ENCODE assay signal across 19 mouse cellular contexts in the genomic region with DNA sequence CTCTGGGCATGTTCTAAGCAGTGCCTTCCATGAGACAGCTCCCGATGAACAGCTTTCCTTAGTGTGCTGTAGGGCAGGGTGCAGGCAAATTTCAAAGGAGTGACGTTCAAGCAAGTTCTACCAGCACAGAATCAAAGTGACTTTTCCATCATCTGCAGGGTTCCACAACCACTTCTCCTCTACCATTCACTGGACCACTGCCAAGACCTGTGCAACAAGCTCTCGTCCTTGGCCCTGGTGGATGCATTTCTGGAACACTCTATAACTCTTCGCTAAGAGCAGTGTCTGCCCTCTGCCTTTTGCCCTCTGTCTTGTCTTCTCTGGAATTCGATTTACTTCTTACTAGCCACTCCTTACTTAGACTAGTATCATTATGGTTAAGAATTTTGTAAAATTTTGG.
"Had no signal": no experiment of that assay in that cellular context is flagged by ENCODE, and none has a peak within 500 bp of the region (broad histone marks: within the 10 kb centered on the region; RNA-seq: fewer than 3 reads in every experiment).

No protein-coding gene starts in this region.

- DNase-seq: kidney, adult 8-10 months; kidney, postnatal 10 days; kidney, postnatal 36 days; left cerebral cortex, postnatal 4 days; liver, postnatal 0 days; lung, embryonic 14.5 days; midbrain, embryonic 14.5 days; right cerebral cortex, adult 18-20 months; right cerebral cortex, postnatal 14 days; right cerebral cortex, postnatal 4 days; thymus, adult 2 months; thymus, postnatal 14 days; thymus, postnatal 4 days had no signal

- H3K27ac ChIP-seq: kidney, embryonic 15.5 days; limb, embryonic 12.5 days; limb, embryonic 15.5 days; liver, embryonic 14.5 days; macrophage; stomach, postnatal 0 days had no signal

- H3K9me3 ChIP-seq: kidney, embryonic 15.5 days; limb, embryonic 12.5 days; limb, embryonic 15.5 days had no signal

- H3K4me1 ChIP-seq: kidney, embryonic 15.5 days; limb, embryonic 12.5 days; limb, embryonic 15.5 days had no signal

- H3K27me3 ChIP-seq: kidney, embryonic 15.5 days; limb, embryonic 12.5 days; limb, embryonic 15.5 days had no signal

- H3K4me3 ChIP-seq: kidney, embryonic 15.5 days; limb, embryonic 12.5 days; limb, embryonic 15.5 days had no signal

- H3K36me3 ChIP-seq: kidney, embryonic 15.5 days; limb, embryonic 12.5 days; limb, embryonic 15.5 days had no signal
